Mouse (Mus musculus): ENCODE measurements around the gene Prdm11.
A peak's percentile ranks its signal among the peaks of the same experiment; 100 is the strongest.

Gene Prdm11

DNA sequence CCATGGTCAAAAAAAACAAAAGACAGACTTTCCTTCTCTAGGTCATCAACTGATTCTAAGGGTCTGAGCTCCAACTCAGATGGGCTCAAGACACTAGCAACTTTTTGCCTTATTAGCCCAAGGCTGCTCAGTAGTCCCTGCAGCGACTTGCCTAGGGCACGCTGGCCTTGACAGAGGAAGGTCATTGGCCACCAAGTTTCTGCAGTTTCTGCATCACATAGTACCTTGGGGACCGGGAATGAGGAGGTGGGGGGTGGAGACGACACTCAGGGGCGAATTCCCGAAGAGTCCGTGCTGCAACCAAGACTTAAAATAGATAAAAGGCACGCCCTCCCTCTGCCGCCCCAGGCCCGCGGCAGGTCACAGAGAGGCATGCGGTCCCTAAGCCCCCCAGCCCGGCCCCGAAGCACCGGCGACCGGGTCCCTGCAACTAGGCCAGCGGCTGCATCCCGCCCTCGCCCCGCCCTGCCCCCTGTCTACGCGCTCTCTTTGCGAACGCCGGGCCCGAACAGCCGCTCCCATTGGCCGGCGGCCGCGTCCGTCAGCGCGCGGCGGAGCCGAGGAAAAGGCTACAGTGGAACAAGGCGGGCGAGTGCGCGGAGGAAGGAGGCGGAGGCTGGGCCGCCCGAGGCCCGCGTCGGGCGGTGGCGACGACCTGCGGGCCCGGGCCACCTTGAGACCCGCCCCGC, 694 bp downstream of the Prdm11 start:
- DNase-seq (ENCODE audit: low read depth): peak; percentile 66

DNA sequence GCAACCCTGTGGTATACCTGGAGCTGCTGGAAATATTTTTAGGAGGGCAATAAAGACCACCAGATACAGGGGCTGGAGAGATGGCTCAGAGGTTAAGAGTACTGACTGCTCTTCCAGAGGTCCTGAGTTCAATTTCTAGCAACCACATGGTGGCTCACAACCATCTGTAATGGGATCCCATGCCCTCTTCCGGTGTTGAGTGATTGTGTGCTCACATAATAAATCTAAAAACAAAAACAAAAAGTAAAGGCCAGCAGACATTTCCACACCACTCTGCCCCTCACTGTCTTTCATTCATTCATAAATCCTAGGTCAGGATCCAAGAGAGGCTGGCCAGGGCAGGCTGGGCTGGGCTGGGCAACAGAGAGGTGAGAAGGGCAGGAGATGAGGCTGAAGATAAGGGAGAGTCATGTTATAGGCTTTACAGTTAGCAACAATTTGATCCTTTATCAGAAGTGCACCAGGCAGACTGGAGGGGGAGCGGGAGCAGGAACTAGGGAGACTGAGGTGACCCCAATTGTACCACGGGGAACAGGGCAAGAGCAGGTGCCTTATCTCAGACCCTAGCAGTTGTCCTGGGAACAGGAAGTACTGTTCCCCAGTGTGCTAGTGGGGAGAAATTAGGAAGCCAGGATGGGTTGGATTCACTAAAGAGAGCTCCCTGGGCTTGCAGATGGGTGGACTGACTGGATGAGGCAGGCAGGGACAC, 2.4 kb downstream of the Prdm11 start:
- DNase-seq (ENCODE audit: low read depth): no peak

DNA sequence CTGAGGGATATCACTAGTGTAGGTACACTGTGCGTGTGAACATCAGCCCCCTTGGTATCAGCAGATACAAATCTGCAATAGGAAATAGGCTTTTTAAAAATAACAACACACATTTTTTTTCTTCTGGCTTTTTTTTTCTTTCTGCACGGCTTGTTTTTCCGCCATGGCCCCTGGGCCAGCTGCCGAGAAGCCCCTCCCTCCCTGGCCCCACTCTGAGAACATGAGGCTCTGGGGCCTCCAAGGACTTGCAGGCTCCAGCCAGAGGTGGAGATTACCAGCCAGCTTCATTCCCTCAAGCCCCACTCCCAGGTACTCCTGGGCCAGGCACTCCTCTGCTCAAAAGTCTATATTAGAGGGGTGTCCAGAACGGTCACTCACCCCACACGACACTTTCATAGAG, 4.5 kb downstream of the Prdm11 start:
- DNase-seq (ENCODE audit: low read depth): no peak

DNA sequence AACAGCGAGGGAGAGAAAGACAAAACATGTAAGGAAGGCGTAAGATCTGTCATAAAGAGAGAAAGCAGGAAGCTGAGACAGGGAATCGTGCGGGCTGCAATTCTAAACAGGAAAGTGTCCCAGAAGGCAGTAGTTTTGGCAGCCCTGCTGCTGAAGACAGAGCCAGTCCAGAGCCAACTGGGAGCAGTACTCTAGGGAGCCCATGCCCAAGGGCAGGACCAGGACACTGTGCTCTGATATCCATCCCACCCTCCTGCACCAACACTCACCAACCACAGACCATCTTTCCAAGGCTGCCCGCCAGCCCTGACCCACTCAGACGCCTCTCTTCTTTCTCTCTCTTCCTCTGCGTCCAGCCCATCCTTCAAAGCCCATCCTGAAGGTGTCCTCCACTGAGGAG, 5.1 kb downstream of the Prdm11 start:
- no peak for DNase-seq (ENCODE audit: low read depth)

DNA sequence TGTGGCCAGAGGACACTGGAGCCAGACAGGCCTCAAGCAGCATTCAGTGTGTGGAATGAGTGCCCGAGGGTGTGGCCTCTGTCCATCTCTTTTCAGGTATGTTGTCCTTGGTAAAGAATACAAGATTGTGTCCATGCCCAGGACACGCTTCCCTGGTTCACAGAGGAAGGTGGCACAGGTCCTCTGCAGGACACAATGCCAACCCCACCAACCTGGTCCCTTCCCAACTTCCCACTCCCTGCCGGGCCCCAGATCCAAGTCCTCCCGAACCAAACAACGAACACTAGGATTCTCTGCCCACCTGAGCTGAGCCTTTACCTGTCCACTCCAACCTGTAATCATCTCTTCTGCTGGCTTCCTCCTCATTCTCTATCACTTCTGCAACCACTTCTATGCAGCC, 6.3 kb downstream of the Prdm11 start:
- DNase-seq (ENCODE audit: low read depth): no peak

DNA sequence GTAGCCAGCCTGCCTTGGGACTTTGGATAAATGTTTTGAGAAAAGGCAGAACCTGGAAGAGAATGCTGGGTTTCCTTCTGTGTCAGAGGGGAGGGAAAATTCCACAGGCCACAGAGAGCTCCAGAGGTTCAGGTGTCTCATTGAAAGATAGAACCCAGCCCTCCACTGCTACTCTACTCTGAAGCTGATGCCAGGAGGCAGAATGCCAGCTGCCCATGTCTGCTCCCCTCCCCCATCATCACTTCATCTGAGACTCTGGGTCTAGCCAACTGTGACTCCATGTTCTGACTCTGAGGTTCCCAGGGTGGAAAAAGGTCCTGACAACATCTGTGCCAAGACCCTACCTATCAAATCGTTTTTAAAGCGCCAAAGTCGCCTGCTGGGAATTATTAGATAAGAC, 6.9 kb downstream of the Prdm11 start:
- DNase-seq (ENCODE audit: low read depth): no peak

DNA sequence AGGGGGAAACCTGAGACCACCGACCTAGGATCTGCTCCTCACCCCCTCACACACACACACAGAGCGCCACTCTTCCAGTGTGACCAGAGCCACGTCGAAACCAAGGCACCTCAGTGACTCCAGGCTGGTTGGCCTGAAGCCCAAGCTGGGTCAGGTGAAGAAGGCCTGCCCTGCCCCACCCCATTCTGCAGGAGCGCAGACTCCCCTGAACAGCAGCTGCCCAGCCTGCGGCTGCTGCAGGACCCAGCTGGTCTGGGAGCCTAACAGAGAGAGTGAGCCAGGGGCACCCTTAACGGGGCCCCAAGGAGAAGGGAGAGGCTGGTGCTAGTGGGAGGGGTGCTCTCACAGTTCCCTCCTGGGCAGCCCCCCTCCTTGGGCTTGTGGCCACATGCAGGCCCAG, 10.3 kb downstream of the Prdm11 start:
- DNase-seq (ENCODE audit: low read depth): no peak

DNA sequence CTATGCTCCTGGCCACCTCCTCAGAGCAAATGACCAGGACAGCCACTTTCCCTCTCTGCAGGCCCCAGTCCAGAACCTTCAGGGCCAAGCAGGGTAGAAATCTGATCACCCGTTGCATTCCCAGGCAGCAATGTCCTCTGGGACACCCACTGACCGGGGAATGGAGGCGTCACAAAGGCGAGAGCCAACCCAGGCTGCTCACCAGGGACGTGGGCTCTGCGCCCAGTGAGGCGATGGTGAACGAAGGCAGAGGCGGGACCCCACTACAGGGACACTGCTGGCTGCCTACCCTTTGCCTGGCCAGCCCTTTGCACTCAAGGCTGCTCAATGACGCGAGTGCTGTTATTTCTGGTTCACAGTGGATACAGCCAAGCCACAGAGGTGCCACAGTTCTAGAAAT, 13.3 kb downstream of the Prdm11 start:
- no peak for DNase-seq (ENCODE audit: low read depth)

DNA sequence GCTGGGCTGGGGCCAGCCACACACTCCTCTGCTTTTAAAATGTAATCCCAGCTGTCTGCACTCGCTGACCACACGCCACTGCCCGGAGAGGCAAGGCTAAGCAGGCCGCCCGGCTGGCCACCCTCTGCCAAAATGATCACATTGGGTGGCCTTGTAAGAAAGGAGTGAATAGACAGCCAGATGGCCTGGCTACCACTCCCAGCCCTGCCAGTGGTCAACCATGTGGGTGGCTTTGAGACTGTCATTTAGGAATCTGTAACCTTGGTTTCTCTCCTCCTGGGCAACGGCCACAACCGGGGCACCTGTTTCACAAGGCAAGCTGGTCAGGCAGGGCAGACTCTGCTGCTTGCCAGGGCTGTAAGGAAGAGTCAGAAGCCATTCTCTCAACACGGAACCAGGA, 13.9 kb downstream of the Prdm11 start:
- no peak for DNase-seq (ENCODE audit: low read depth)

DNA sequence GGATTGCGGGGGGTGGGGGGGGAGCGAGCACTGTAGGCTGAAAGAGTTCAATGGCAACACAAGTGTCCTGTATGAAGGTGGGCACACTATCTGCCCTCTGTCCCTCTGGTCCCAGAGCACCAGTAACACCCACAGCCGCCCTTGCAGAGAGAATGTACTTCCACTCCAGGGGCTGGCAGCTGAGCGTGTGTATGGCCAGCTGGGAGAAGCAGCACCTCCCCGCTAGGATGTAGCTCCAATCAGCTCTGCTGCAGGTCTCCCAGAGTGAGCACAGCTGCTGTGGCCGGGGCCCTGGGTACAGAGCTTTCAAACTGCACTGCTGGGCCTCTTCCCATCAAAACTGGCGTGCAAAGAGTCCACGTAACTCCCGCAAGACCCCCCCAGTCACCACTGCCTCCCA, 14.9 kb downstream of the Prdm11 start:
- DNase-seq (ENCODE audit: low read depth): no peak

DNA sequence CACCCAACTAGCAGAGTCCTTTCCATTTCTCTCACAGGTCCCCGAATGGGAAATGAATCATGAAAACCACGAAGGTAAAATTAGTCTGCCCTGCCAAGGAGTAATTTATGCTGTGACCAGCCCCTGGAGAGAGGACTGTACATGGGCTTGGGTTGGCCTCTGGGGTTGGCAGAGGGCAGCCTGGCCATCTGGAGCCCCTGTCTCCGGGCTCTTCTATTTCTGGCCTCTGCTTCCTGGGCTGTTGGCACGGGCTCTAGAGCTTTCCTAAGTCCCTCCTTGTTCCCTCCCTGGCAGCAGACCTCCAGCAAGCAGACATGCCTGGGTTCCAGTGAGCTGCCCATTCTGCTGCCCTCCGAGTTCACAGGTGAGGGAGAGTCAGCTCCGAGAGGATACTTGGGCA, 15.9 kb downstream of the Prdm11 start:
- DNase-seq (ENCODE audit: low read depth): no peak

DNA sequence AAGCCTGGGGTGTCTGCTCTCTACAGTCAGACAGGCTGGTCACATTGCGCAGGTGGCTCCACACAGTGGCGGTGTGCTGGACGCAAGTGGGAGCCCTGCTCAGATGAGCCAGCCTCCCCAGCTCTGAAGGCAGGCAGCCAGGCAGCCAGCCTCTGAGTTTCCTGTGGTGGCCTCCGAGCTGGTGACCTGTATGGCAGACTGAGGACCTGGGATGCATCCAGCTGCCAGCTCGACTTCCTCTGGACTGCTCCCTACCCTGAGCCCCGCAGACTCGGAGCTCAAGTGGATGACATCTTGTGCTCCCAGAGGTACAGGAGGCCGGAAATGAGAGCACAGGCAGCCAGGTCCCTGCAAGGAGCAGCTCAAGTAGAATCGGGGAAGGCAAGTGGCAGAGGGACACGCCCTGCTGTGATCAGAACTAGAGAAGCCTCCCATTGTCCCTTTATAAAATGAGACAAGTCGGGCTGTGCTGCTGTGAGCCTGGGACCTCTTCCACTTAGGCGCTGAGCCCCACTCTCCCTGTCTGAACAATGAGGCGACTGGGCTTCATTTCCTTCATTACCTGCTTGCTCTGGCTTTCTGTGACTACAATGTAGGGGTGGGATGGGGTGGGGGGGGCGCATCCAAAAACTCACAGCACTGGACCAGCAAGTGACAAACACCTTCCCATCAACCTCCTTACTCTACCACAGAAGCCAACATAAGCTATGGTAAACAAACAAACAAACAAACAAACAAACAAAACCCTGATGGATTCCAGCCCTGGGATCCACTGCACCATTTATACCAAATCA, 16.5 kb downstream of the Prdm11 start:
- DNase-seq (ENCODE audit: low read depth): no peak

DNA sequence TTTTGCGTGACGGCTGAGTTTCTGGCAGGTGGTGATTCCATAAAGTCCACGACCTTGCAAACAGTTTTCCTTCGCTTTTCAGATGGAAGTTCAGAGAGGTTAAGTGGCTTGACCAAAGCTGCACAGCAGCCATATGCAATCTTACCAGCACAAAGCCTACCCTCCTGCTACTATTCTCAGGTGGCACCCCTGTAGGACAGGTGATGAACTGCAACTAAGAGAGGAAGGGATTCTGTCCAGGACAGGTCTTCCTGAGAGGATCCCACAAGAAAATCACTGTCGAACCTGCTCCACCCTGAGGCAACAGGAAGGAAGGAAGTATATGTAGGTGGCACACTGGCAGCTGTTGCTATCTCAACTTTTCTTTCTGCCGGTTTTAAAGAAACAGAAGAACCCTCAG, 17.1 kb downstream of the Prdm11 start:
- no peak for DNase-seq (ENCODE audit: low read depth)

DNA sequence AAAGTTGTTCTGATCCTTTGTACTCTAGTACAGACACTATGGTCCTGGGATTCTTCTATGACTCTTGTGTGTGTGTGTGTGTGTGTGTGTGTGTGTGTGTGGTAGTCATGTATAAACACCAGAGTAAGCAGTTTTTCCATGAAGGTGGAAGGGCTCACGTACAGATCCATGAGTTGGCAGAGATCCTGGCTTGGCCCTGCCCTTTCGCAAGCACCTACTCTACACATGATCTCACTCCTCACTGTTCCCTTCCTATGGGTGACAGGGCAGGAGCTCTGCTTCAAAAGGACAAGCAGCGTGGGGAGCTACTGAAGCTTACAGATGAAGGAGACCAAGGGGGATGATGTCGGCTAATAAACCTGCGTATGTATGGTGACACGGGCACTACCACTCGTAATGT, 18.3 kb downstream of the Prdm11 start:
- no peak for DNase-seq (ENCODE audit: low read depth)

DNA sequence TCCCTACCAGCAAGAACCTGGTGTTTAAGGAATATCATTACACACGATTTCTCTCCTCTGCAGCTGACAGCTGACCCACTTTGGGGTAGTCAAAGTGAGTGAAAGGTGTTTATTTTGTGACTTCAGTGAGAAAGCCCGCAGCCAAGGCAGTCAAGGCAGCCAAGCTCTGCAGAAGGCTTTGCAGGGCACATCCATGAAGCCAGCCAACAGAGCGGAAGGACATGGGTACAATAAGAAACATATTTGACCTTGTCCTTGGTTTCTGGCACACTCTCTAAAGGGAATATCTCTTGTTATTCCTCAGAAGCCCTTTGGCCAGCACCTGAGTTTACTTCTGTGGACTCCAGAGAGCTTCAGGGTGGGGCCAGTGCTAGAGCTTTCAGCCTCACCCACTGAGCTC, 21.5 kb downstream of the Prdm11 start:
- no peak for DNase-seq (ENCODE audit: low read depth)

DNA sequence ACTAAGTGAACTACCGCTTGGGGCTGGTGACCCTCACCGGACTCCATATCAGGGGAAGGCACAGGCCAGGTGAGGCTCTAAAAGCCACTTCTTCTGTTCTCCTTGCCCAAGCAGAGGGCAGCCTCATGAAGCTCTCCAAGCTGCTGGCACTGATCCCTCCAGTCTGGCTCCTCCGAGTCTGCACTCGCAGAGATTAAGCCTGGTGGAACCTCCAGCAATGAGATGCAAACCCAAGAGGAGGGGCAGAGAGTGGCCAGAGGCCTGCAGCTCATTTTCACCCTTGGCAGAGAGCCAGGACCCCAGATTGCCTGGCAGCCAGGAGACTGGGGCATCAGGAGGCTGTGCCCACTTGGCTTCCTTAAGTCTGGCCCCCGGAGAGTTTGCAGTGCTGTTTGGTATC, 27.1 kb downstream of the Prdm11 start:
- no peak for DNase-seq (ENCODE audit: low read depth)

DNA sequence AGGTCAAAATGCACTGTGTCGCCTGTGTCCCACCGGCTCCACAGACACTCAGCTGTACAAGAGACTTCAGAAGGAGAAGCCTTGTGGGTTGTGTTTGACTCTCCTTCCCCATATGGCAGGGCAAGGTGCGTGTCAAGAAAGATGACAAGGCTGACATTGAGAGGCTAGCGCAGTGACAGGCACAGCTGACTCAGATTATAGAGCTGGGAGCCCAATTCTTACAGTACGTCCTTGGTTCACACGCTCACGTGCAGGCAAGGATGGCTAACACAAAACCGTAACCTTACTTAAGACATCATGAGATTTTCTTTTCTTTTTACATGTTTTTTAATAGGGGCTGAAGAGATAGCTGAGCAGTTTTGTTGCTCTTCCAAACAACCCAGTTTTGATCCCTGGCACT, 28.8 kb downstream of the Prdm11 start:
- DNase-seq (ENCODE audit: low read depth): no peak

DNA sequence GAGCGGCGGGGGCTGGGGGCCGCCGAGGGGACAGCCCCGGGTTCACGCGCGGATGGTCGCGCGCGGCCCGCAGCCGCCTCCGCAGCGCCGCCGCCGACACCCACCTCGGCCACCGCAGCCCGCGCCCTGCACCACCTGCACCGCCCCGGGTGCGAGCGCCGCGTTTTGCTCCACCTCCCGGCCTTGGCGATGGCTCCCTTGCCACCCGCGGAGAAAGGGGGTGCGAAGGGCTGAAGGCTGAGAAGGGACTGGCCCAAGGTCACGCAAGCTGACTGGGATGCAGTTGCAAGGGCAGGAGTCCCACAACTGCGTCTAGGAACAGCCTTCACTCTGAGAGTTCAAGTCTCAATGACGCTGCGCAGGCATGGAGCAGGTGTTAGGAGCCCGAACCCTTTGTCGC, 30.9 kb downstream of the Prdm11 start:
- DNase-seq (ENCODE audit: low read depth): no peak

DNA sequence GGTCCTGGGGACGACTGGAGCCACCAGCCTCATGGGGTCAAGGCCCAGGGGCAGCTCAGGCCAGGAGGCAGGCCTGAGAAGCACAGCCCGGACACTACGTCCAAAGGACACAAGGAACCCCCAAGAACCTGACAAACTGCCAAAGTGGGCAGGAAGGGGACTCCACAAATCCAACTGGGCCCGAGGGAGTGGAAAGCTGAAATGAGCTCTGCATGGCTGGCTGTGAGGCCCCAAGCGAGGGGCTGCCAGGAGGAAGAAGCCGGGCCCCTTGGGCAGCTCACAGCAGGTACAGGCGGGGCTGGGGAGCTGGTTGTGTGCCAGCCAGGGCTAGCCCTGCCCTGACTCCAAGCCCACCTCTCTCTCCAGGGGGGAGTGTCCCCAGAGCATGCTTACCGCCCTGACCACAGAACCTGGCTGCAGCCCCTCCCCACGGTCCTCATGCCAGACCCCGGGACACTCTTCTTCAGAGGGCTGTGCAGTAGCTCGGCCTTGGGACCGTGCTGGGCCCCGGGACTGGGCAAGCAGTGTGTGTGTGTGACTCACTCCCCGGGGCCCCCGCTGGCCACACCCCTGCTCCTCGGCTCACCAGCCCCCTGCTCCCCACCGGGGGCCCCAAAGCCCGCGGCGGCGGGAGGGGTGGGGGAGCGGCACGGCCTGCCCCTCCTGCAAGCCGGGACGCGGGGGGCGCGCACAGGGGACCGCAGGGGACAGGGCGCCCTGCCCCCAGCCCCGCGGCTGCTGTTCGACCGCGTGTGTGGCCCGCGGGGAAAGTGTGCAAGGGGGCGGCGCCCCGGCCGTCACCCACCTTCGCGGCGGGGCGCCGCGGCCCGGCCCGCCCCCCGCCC, 31.7 kb downstream of the Prdm11 start:
- DNase-seq (ENCODE audit: low read depth): no peak

DNA sequence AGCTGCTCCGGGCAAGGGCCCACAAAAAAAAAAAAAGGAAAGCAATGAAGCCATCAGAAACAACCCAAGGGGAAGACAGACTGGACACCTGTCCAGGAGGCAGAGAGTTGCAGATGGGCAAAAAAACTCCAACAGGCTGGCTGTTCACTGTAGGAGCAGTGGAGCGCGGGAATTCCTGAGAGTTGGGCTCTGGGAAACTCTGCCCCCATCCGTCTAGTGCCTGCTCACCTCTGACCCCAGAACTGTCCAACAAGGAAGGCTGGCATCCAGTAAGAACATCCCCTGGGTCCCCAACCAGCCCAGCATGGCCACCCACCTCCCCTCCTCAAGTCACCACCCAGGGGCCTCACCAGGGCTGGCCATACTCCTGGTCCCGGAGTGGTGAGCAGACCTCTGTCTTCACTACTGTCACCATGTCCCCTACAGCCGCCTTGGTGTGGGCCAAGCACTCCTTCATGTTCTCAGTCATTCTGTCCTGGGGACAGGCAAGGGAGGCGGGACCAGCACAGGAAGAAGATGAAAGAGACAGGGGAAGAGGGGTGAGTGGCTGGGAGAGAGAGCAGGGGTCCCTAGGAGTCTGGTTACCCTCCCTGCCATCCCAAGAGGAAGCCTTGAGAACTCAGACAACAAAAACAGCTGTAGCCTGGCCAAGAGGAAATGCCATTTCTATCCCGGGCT, 32.4 kb downstream of the Prdm11 start:
- DNase-seq (ENCODE audit: low read depth): no peak

DNA sequence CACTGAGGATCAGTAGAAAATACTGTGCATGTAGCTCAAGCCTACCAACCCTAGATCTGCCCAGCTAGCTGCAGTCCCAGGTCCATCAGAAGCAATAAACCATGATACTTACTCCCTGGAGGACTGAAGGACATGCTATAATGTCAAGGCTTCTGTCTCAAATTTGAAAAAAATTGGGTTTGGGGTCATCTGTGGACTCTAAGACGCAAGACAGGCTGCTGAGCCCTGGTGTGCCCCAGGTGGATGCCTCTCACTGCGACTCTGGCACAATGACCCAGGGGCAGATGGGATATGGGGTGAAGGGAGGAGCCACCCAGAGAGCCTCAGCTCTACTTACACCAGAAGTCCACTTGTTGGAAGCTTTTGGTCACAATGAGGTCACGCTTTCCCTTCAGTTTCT, 33.0 kb downstream of the Prdm11 start:
- no peak for DNase-seq (ENCODE audit: low read depth)

DNA sequence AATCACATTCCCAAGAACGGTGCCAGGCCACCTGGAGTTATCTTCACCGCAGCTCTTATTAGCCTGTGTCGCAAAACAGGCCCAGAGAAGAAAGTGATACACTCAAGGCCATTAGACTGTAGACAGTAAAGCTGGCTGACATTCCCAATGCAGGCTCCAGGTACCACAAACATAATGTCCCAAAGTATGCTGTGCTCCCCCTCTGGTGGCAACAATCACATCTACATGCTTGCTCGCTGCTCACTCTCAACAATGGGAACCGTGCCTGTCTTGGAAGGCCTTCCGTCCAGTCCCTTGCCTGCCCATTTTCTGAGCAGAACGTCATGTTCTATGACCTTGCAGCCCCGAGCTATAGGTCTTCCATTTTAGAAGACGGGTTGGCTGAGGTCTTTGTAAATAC, 34.0 kb downstream of the Prdm11 start:
- no peak for DNase-seq (ENCODE audit: low read depth)

All from fibroblast of lung, adult 2 months (primary cell).